Mouse (Mus musculus) heart, embryonic 15.5 days (tissue): ENCODE data around the gene Sass6. TPM values are rescaled to one million over a fixed set of nuclear protein-coding genes. Genes with fewer than 3 reads are reported as not detected.

Source experiments
- ATAC-seq: fragments of 200-750 bp; cut with Nextera tagmentation; replicated peaks from 2 replicates; pipeline ENCODE4 v1.8.0; 2017; ENCODE audit warnings: low read depth, moderate TSS enrichment; ENCODE audit not compliant: insufficient number of reproducible peaks, insufficient read depth, low FRiP score
- H3K27ac ChIP-seq: fragments of 300-500 bp; sonication (generic); 2 replicates; pipeline ENCODE4 v1.5.1; 2015; ENCODE audit warnings: mild to moderate bottlenecking, inconsistent platforms
- H3K27me3 ChIP-seq: fragments of 300-500 bp; sonication (generic); 2 replicates; pipeline ENCODE4 v1.6.1; 2015; ENCODE audit warnings: inconsistent platforms
- H3K36me3 ChIP-seq: fragments of 300-500 bp; sonication (generic); 2 replicates; pipeline ENCODE4 v1.6.1; 2015; ENCODE audit warnings: mild to moderate bottlenecking, inconsistent platforms
- H3K4me1 ChIP-seq: fragments of 300-500 bp; sonication (generic); replicated peaks from 2 replicates; pipeline ENCODE4 v1.6.1; 2015; ENCODE audit warnings: inconsistent platforms
- H3K4me2 ChIP-seq: fragments of 300-500 bp; sonication (generic); 2 replicates; pipeline ENCODE4 v1.6.1; 2015; ENCODE audit warnings: inconsistent platforms, mild to moderate bottlenecking, moderate library complexity
- H3K4me3 ChIP-seq: fragments of 300-500 bp; sonication (generic); 2 replicates; pipeline ENCODE4 v1.5.1; 2015; ENCODE audit warnings: mild to moderate bottlenecking, inconsistent platforms
- H3K9ac ChIP-seq: fragments of 300-500 bp; sonication (generic); 2 replicates; pipeline ENCODE4 v1.6.1; 2015; ENCODE audit warnings: mild to moderate bottlenecking, inconsistent platforms
- H3K9me3 ChIP-seq: fragments of 300-500 bp; sonication (generic); replicated peaks from 2 replicates; pipeline ENCODE4 v1.6.1; 2016; ENCODE audit warnings: inconsistent platforms
- WGBS: fragments of 180-500 bp; shearing (Covaris S2); methylation state at CpG from one replicate; pipeline ENCODE4 v1.1.7; 2015; ENCODE audit warnings: mixed read lengths; 5-methylcytosine and 5-hydroxymethylcytosine counted together
- polyA plus RNA-seq: library from polyadenylated mRNA; unstranded; fragments of >200 nt; fragmentation: Nextera tagmentation; extraction: Ambion mirVana; gene quantifications from 2 replicates; pipeline ENCODE4 v1.2.1, GENCODE M21; 2015

Gene Sass6
- polyA plus RNA-seq, 1 experiment from 2014 or later: 12.6 TPM

GRCm38 (mm10) chr3:116599705-116600104 is 4.9 kb downstream of the Sass6 start:
- H3K4me1 ChIP-seq: 0 out of 2 replicates have a peak, but pooled peaks cover 5% of the 10 kb centered on the region
- no peaks in the 10 kb centered on the region for H3K36me3 ChIP-seq
- no peak overlapping the region for H3K9ac ChIP-seq
- no peak overlapping the region for H3K4me3 ChIP-seq
- 88% methylated on average over 2 of the region's 2 CpGs for WGBS
- no peak overlapping the region for H3K27ac ChIP-seq
- H3K9me3 ChIP-seq: no peaks in the 10 kb centered on the region
- no peak overlapping the region for H3K4me2 ChIP-seq
- no peaks in the 10 kb centered on the region for H3K27me3 ChIP-seq
- no peak for ATAC-seq

- Histone ChIP-seq H3K4me1 (no peaks in the 10 kb centered on the region), H3K9me3 (no peaks in the 10 kb centered on the region), H3K4me2 (no peak overlapping the region), H3K36me3 (no peaks in the 10 kb centered on the region), H3K4me3 (no peak overlapping the region), H3K9ac (no peak overlapping the region), H3K27me3 (no peaks in the 10 kb centered on the region), H3K27ac (no peak overlapping the region)
- no peak for ATAC-seq
- whole genome bisulfite sequencing: 87% methylated on average over 5 of the region's 5 CpGs
Observed at GRCm38 (mm10) chr3:116601005-116601404, 6.2 kb downstream of the Sass6 start.

DNA sequence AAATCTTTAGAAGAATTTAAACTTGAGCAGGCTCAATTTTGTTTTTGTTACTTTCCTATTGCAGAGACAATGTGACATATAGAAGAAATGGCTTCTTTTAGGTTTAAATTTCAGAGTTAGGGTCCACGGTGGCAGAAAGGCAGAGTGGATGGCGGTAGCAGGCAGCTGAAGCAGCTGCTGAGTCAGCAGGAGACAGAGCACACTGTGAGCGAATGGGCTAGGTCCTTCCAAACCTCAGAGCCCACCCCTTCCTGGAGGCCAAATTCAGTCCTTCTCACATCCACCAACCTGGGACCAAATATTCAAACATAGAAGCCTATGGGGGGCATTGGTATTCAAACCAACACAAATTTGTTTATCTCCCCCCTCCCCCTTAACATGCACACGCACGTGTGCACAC is 7.0 kb downstream of the Sass6 start:
- ATAC-seq: no peak
- Histone ChIP-seq H3K4me2 (no peak overlapping the region), H3K27ac (no peak overlapping the region), H3K4me1 (no peaks in the 10 kb centered on the region), H3K36me3 (peaks cover 2% of the 10 kb centered on the region; the same call in 1 of the 2 replicates), H3K9me3 (no peaks in the 10 kb centered on the region), H3K4me3 (no peak overlapping the region), H3K27me3 (no peaks in the 10 kb centered on the region), H3K9ac (no peak overlapping the region)
- WGBS: 85% methylated on average over 5 of the region's 5 CpGs

DNA sequence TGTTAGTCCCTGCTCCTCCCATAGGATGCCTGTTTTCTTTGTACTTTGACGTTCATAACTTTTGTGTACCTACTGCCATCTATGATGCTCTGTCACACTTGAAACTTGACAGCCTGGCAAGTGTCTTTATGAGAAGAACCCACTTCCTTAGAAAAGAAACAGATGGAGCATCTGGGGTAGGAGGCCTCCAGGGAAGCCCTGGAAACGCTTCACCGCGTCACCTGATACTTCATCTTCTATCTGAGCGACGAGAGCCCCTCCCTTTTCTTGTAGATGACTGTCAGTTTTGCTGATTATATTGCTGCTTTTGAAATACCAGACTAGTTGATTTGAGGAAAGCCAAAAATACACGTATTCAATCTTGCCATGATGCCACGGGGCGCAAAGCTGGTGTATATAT is 9.8 kb downstream of the Sass6 start:
- WGBS: 68% methylated on average over 9 of the region's 9 CpGs
- H3K4me2 ChIP-seq: no peak overlapping the region

DNA sequence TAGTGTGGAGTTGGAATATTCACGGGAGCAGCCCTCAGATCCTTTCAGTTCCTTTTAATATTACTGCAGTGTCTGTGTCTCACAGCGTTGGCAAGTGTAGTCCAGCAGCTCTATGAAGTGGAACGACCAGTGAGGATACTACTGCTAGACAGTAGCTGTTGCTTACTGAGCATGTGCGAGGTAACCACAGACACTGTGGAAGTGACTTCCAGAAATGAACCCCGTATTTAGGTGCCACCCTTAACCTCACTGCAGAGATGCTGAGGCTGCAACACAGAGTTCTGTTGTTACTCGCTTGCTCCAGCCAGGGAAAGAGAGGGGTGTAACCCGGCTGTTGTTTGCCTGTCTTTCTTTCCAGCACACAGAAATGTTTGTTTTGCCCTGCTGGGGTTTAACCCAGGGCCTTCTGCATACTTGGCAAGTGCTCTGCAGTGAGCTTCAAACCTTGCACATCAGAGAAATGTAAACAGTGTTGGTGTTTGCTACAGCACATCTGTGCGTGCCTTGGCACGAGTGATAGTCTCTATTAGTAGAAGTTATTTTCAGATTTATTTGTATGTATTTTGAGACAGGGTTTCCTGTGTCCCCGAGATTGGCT is 19.6 kb downstream of the Sass6 start, which contains the start of gene Trmt13:
Trmt13 (minus strand) TSS at position 293 of the 598 bp plus-strand sequence.
- Histone ChIP-seq H3K4me2 (no peak within 1 kb of the TSS), H3K27me3 (no peaks in the 10 kb centered on the region), H3K9ac (no peak within 1 kb of the TSS), H3K9me3 (no peaks in the 10 kb centered on the region), H3K27ac (no peak within 1 kb of the TSS), H3K36me3 (peaks cover 47% of the 10 kb centered on the region), H3K4me1 (no peaks in the 10 kb centered on the region), H3K4me3 (no peak within 1 kb of the TSS)
- 85% methylated on average over 10 of the region's 10 CpGs for WGBS
- no peak for ATAC-seq

More for the DNA sequence above, 9.8 kb downstream of the Sass6 start:
- Histone ChIP-seq H3K27me3 (no peaks in the 10 kb centered on the region), H3K36me3 (peaks cover 24% of the 10 kb centered on the region), H3K4me3 (no peak overlapping the region), H3K27ac (no peak overlapping the region), H3K9me3 (no peaks in the 10 kb centered on the region), H3K9ac (no peak overlapping the region), H3K4me1 (no peaks in the 10 kb centered on the region)
- no peak for ATAC-seq

DNA sequence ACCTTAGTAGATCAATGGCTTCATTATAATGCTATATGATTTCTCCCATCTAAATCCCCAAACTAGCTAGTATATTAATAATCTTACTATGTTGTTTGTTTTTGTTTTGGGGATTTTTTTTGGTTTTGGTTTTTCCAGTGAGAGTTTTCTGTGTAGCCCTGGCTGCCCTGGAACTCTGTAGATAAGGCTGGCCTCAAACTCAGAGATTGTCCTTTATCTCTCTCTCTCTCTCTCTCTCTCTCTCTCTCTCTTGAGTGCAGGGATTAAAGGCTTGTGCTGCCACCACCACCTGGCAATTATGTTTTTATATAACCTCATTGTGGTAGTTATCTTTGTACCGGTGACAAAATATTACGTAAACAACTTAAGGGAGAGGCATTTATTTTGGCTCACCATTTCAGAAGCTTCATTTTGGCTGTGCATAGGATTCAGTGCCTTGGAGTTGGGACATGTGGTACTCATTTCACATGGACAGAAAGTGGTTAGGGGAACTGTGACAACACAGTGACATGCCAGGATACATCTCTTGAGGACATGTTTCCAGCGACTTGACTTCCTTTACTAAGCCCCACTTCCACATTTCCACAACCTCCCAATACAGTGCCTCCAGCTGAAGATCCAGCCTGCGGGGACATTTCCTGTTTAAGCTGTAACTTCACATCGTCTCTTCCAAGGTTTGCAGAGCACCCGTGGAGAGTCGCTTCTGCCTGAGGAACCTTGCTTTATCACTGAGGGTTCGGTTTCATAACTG is 20.7 kb downstream of the Sass6 start:
- no peaks in the 10 kb centered on the region for H3K9me3 ChIP-seq
- H3K27me3 ChIP-seq: no peaks in the 10 kb centered on the region
- 84% methylated on average over 8 of the region's 8 CpGs for WGBS
- no peak overlapping the region for H3K4me2 ChIP-seq
- no peak overlapping the region for H3K9ac ChIP-seq
- H3K27ac ChIP-seq: no peak overlapping the region
- H3K36me3 ChIP-seq: peaks cover 51% of the 10 kb centered on the region
- no peaks in the 10 kb centered on the region for H3K4me1 ChIP-seq
- H3K4me3 ChIP-seq: no peak overlapping the region
- ATAC-seq: no peak

GRCm38 (mm10) chr3:116618855-116619254 is 24.1 kb downstream of the Sass6 start:
- no peaks in the 10 kb centered on the region for H3K4me1 ChIP-seq
- H3K9me3 ChIP-seq: no peaks in the 10 kb centered on the region
- no peak overlapping the region for H3K27ac ChIP-seq
- H3K4me3 ChIP-seq: no peak overlapping the region
- H3K27me3 ChIP-seq: no peaks in the 10 kb centered on the region
- ATAC-seq: no peak
- H3K9ac ChIP-seq: no peak overlapping the region
- WGBS: 68% methylated on average over 6 of the region's 6 CpGs
- peaks cover 56% of the 10 kb centered on the region for H3K36me3 ChIP-seq
- H3K4me2 ChIP-seq: no peak overlapping the region

DNA sequence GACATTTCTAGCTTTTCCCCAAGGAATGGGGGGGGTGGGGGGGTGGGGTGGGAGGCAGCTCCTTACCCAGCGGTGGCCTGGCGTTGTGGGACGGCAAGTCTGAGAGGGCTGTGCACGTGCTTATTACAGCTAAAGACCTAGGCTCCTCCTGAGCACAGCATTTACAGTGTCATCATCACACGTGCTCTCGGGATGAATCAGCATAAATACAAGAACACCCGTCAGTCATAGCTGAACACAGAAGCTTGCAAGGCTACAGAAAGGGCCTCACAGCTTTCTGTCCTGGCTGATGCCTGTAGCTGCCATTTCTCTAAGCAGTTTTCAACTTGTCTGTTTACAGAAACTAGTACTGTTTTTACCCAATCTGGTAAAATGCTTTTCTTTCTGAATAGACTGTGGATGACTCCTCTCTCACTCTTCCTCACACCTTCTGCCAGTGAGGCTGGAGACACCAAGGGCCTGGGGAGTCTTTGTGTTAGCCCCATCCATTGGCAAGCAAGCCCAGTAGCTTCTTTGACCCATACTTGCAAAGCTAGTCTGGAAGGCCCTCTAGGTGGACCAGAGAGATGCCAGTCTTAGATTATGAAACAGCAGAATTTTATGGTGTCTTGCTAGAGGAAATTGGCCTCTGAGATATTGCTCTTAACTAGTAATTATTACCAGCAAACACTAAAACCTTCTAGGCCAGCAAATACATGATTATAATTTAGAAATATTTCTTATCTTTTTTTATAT is 26.0 kb downstream of the Sass6 start:
- Histone ChIP-seq H3K9me3 (no peaks in the 10 kb centered on the region), H3K36me3 (peaks cover 37% of the 10 kb centered on the region), H3K9ac (no peak overlapping the region), H3K4me2 (no peak overlapping the region), H3K4me3 (no peak overlapping the region), H3K27me3 (no peaks in the 10 kb centered on the region), H3K4me1 (no peaks in the 10 kb centered on the region), H3K27ac (no peak overlapping the region)
- WGBS: 93% methylated on average over 7 of the region's 7 CpGs
- ATAC-seq: no peak

- peaks cover 36% of the 10 kb centered on the region for H3K36me3 ChIP-seq
- H3K4me2 ChIP-seq: no peak overlapping the region
- no peaks in the 10 kb centered on the region for H3K27me3 ChIP-seq
- H3K9me3 ChIP-seq: no peaks in the 10 kb centered on the region
- H3K4me3 ChIP-seq: no peak overlapping the region
- 94% methylated on average over 7 of the region's 7 CpGs for WGBS
- H3K9ac ChIP-seq: no peak overlapping the region
- no peak overlapping the region for H3K27ac ChIP-seq
- H3K4me1 ChIP-seq: no peaks in the 10 kb centered on the region
- ATAC-seq: no peak
Observed at GRCm38 (mm10) chr3:116622641-116623040, 27.9 kb downstream of the Sass6 start.

DNA sequence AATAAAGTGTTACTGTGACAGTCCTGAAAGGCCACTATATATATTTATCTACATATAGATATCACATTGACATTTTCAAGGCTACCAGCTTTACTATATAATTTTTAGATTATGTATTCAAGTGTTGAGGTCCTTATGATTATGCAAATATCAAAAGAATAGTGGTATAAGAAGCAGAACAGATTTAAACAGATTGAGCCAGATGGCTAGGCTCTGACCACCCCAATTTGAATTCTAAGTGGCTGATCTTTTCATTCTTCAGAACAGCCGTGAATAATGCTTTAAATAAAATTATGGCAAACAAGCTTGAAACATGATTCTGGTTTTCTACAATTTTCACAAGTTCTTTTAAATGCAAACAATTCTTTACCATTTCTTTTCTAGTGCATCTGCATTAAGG is 36.7 kb downstream of the Sass6 start:
- 73% methylated on average over 1 of the region's 1 CpGs for WGBS
- H3K9me3 ChIP-seq: no peaks in the 10 kb centered on the region
- H3K27ac ChIP-seq: no peak overlapping the region
- no peak overlapping the region for H3K9ac ChIP-seq
- ATAC-seq: no peak
- no peak overlapping the region for H3K4me3 ChIP-seq
- H3K36me3 ChIP-seq: peaks cover 54% of the 10 kb centered on the region
- no peaks in the 10 kb centered on the region for H3K27me3 ChIP-seq
- H3K4me1 ChIP-seq: 0 out of 2 replicates have a peak, but pooled peaks cover 2% of the 10 kb centered on the region
- no peak overlapping the region for H3K4me2 ChIP-seq

- WGBS: 88% methylated on average over 3 of the region's 3 CpGs
- H3K36me3 ChIP-seq: peaks cover 67% of the 10 kb centered on the region
- no peak for ATAC-seq
Observed at GRCm38 (mm10) chr3:116632971-116633370, 38.2 kb downstream of the Sass6 start.

More at GRCm38 (mm10) chr3:116632971-116633370, 38.2 kb downstream of the Sass6 start:
- Histone ChIP-seq H3K9ac (no peak overlapping the region), H3K9me3 (no peaks in the 10 kb centered on the region), H3K4me3 (no peak overlapping the region), H3K4me1 (0 out of 2 replicates have a peak, but pooled peaks cover 2% of the 10 kb centered on the region), H3K27me3 (no peaks in the 10 kb centered on the region), H3K27ac (no peak overlapping the region), H3K4me2 (no peak overlapping the region)
